Mouse (Mus musculus): ENCODE measurements around the gene Cks2. TPM values are rescaled to one million over a fixed set of nuclear protein-coding genes. Genes with fewer than 3 reads are reported as not detected.

The Cks2 gene
- total and polyA plus RNA-seq, 3 experiments, result 243 to 846 (median 297) TPM

GRCm38 (mm10) chr13:51643924-51644828 lies 856 bp upstream of the Cks2 start (continued):
- peak; percentile 93 for TF ChIP-seq CHD1 (IDR thresholded peaks at IDR 0.05; ENCODE audit: low read depth, low read length)
- TF ChIP-seq TAL1 (IDR thresholded peaks at IDR 0.05; ENCODE audit: low read length), result peak; percentile 38
- no peak for TF ChIP-seq ZC3H11A (IDR thresholded peaks at IDR 0.05; ENCODE audit: low read depth, low read length)
- peak; percentile 29 for TF ChIP-seq SIN3A (IDR thresholded peaks at IDR 0.05; ENCODE audit: low read length)
- no peak for TF ChIP-seq E2F4 (IDR thresholded peaks at IDR 0.05; ENCODE audit: borderline replicate concordance, low read depth, low read length)
- no peak for TF ChIP-seq ZMIZ1 (IDR thresholded peaks at IDR 0.05; ENCODE audit: low read depth, low read length)
- no peak for TF ChIP-seq SMC3 (IDR thresholded peaks at IDR 0.05; ENCODE audit: low read depth, low read length)
- TF ChIP-seq CHD2 (IDR thresholded peaks at IDR 0.05; ENCODE audit: low read length), result no peak
- TF ChIP-seq NELFE (IDR thresholded peaks at IDR 0.05; ENCODE audit: low read depth, low read length), result no peak; the same call in 1 of the 2 replicates
- TF ChIP-seq TBP (IDR thresholded peaks at IDR 0.05; ENCODE audit: low read depth, low read length), result 0 out of 2 replicates have a peak, but pooled peaks have one; percentile 11
- 0 out of 2 replicates have a peak, but pooled peaks have one; percentile 27 for TF ChIP-seq TCF12 (IDR thresholded peaks at IDR 0.05; ENCODE audit: low read depth, low read length)
- TF ChIP-seq GABPA (IDR thresholded peaks at IDR 0.05; ENCODE audit: low read depth, low read length), result no peak
- TF ChIP-seq POLR2A (IDR thresholded peaks at IDR 0.05; ENCODE audit: control insufficient read depth in 1 of 2, insufficient read depth in 1 of 2, low read depth in 1 of 2, low read length in 2 of 2, poor library complexity in 1 of 2), result no peak
- TF ChIP-seq POLR2AphosphoS2 (IDR thresholded peaks at IDR 0.05; ENCODE audit: low read length), result peak; percentile 46
- no peak for TF ChIP-seq JUND (IDR thresholded peaks at IDR 0.05; ENCODE audit: low read depth, low read length)
- TF ChIP-seq RCOR1 (IDR thresholded peaks at IDR 0.05; ENCODE audit: low read depth, low read length), result peak; percentile 44; the same call in 1 of the 2 replicates
- TF ChIP-seq BHLHE40 (IDR thresholded peaks at IDR 0.05; ENCODE audit: borderline replicate concordance, low read depth, low read length), result peak; percentile 84
- peak; percentile 23; the same call in 1 of the 2 replicates for TF ChIP-seq HCFC1 (IDR thresholded peaks at IDR 0.05; ENCODE audit: low read depth, low read length)
- TF ChIP-seq MEF2A (IDR thresholded peaks at IDR 0.05; ENCODE audit: extremely low read depth, insufficient replicate concordance, low read depth, low read length, poor library complexity, severe bottlenecking), result peak; percentile 79; the same call in 1 of the 2 replicates
- TF ChIP-seq GATA1 (IDR thresholded peaks at IDR 0.05; ENCODE audit: low read depth, low read length), result peak; percentile 74
- TF ChIP-seq CTCF (IDR thresholded peaks at IDR 0.05 in 2 of 3, conservative IDR thresholded peaks at IDR 0.05 in 1 of 3; ENCODE audit: control insufficient read depth in 1 of 3, insufficient read depth in 1 of 3, low read depth in 2 of 3, low read length in 3 of 3, poor library complexity in 1 of 3, severe bottlenecking in 1 of 3), result no peak
- TF ChIP-seq MXI1 (IDR thresholded peaks at IDR 0.05; ENCODE audit: low read depth, low read length), result peak; percentile 61

DNA sequence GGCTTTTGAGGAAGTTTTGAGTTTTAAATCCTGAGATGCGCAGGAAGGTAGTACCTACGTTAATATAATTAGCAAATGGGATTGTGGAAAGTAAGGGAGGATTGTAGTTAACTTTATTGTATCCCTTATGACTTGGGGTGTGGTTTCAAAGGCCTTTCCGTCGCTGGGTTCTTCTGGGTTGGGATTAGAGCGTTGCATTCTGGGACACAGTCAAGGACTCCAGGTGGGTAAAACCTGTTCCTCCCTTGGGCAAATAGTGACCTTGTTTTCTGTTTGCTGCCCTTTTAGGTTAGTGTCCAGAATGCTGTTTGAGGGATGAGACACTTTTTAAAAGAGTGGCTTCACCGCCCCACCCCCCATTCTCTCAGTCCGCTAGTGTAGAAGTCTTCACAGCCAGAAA lies 840 bp downstream of the Cks2 start:
- Histone ChIP-seq H3K79me2 (ENCODE audit: control insufficient read depth, insufficient read depth, low read length, poor library complexity) (peaks cover 42% of the 10 kb centered on the region), H3K4me1 (ENCODE audit: control insufficient read depth in 1 of 2, insufficient read depth in 2 of 2, low read length in 2 of 2) (peaks cover 2 to 8% of the 10 kb centered on the region in 2 experiments), H3K36me3 (ENCODE audit: control insufficient read depth in 1 of 2, insufficient read depth in 2 of 2, low read length in 2 of 2) (peaks cover 10 to 32% of the 10 kb centered on the region in 2 experiments), H3K9me3 (replicated peaks; ENCODE audit: insufficient read depth, low read length) (no peaks in the 10 kb centered on the region), H3K27ac (ENCODE audit: control insufficient read depth, low read depth, low read length) (peak overlapping the region; percentile 98), H3K27me3 (ENCODE audit: control insufficient read depth in 1 of 2, insufficient read depth in 2 of 2, low read length in 2 of 2) (no peaks in the 10 kb centered on the region), H3K4me3 (ENCODE audit: control insufficient read depth in 1 of 2, insufficient read depth in 1 of 2, low read depth in 2 of 2, low read length in 2 of 2) (peak overlapping the region; percentile 96 to 97), H3K9ac (ENCODE audit: control insufficient read depth, low read depth, low read length, poor library complexity, severe bottlenecking) (peak overlapping the region; percentile 95)
- peak; percentile 77 for DNase-seq (ENCODE audit: low read depth, low spot score)
- TF ChIP-seq SIN3A (IDR thresholded peaks at IDR 0.05; ENCODE audit: low read length), result peak; percentile 65
- no peak for TF ChIP-seq EP300 (IDR thresholded peaks at IDR 0.05; ENCODE audit: low read depth in 1 of 2, low read length in 2 of 2)
- peak; percentile 4; the same call in 1 of the 2 replicates for TF ChIP-seq MXI1 (IDR thresholded peaks at IDR 0.05; ENCODE audit: low read depth, low read length)
